Mouse (Mus musculus): ENCODE results near the gene Dhtkd1. TPM values are rescaled to one million over a fixed set of nuclear protein-coding genes. Genes with fewer than 3 reads are reported as not detected.

Dhtkd1 gene
- polyA plus RNA-seq (2014; fragmentation: Illumina TruSeq; extraction: RNeasy Lipid Tissue Mini Kit (QIAGEN cat#74804); ENCODE audit: low replicate concordance) = 0.74 TPM

DNA sequence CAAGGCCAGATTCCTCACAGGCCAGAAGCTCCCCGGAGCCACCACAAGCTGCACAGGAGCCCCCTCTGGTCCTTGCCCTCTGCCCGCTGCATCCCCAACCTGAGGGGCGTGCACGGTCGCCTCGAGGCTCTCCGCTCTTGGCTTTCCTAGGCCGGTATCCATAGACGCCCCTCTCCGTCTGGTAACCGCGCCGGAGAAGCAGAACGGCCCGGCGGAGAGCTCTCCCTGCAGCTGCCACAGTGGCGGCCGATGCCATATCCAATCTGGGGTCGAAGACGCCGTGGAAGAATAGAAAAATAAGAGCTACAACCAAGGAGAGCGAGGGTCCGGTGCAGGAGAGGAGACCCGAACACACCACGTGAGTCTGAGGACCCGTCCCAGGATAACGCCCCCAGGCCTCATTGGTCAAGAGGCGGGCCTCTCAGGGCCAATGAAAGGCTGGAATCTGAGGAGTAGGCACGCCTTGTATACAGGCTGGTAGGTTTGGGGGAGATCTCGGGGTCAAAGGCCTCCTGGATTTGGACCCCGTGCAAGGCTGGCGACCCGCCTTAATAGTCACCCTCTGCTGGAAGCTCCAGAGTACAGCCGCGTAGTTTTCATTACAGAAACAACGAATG lies at the start of gene Dhtkd1:
Gene Dhtkd1 (minus strand): TSS at position 377 of the 617 bp plus-strand sequence.

DNA sequence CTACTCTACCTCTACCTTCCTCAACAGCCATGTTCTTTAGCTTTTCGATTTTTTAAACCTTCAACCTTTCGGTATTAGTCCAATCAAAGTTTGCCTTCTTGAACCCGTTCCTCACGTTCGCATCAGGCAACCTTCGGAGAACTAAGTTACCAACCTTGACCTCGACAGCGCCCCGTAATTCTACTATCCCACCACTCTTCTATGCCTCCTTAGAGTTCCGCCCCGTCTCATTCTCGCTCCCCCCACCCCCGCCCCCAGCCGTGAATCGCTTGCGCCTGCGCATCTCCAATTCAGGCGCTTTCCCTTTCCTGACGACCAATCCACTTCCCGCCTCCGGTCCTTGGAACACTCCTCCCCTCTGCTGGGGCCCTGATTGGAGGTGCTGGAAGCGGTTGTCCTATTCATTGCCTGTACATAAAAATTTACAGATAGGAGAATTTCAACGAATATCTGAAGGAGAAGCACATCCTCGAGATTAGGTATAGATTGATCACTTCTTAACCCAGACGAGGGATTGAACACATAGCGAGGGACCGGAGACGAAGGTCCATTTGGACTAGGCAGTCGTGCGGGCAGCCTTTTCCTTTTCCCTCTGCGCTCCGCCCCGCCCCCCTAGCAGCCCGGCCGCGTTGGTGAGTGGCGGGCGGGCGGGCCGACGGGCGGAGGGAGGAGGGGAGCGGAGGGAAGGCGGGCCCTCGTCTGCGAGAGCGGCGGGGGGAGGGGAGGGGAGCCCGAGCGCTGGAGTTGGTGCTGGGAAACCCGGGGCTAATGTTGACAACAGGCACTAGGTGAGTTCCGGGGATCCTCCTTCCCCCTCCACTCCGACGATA lies 8.4 kb upstream of the Dhtkd1 start, which contains the start of gene Upf2:
Gene Upf2 (plus strand): TSS at position 704 of the 830 bp plus-strand sequence.

DNA sequence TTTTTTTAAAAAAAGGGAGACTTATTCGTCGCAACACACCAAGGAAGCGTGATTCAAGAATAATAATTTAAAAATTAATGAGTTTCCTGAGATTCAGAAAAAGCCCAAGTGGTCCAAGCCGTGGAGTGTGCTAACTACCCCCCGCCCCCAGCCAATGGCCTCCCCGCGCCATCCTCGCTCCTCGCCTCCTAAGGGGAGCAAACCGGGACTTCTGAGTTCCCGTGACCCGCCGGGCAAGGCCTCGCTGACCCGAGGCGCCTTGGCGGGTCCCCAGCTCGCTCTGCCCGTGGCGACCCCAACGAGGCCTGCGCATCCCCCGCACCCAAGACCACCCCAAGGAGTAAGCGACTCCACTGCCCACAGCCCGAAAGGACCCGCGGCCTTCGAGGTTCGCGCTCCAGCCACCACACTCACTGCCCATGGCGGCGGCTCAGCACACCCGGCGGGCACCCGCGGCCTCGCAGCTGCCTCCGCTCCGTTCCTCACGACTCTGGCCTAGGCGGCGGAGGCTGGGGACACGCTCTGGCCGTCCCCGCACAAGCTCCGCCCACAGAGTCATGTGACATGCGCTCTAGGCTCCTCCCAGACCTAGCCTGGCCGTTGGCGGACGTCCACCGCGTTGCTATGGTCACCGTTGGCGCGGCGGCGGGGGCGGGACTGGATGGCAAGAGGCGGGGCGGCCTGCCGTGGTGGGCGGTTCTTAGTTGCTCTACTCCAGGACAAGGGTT lies 47.6 kb downstream of the Dhtkd1 start, which contains the start of gene Sec61a2:
Gene Sec61a2 (minus strand): TSS at position 590 of the 728 bp plus-strand sequence.

DNA sequence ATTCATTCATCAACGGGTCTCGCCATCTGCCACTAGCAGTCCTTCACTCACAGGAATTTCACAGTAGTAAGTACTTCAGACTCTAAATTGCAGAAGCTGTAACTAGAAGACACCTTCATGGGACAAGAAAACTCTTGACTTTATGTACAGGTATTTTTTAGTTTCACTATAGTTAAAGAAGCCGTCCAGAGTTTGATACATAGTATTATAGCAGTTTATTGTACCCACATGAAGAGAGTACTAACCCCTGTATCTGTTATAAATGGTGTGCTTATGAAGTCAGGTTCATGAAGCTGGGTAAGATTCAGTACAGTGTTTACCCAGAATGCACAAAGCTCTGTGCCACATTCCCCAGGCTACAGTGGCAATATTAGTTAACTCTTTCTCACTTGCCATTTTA lies 79.8 kb downstream of the Dhtkd1 start, which contains the start of gene Gm13199:
Gene Gm13199 (minus strand): TSS at position 101 of the 400 bp plus-strand sequence.

Other genes with a start within 250 kb of the Dhtkd1 start
- gene Camk1d, start 228.3 kb downstream of the Dhtkd1 start, polyA plus RNA-seq (2014; fragmentation: Illumina TruSeq; extraction: RNeasy Lipid Tissue Mini Kit (QIAGEN cat#74804); ENCODE audit: low replicate concordance) = 27.5 TPM
- 143 TPM for gene Nudt5, start 97.8 kb downstream of the Dhtkd1 start, polyA plus RNA-seq (2014; fragmentation: Illumina TruSeq; extraction: RNeasy Lipid Tissue Mini Kit (QIAGEN cat#74804); ENCODE audit: low replicate concordance)
- 235 TPM for gene Cdc123, start 97.6 kb downstream of the Dhtkd1 start, polyA plus RNA-seq (2014; fragmentation: Illumina TruSeq; extraction: RNeasy Lipid Tissue Mini Kit (QIAGEN cat#74804); ENCODE audit: low replicate concordance)
- not detected for gene Gm13199, start 79.9 kb downstream of the Dhtkd1 start, polyA plus RNA-seq (2014; fragmentation: Illumina TruSeq; extraction: RNeasy Lipid Tissue Mini Kit (QIAGEN cat#74804); ENCODE audit: low replicate concordance)
- 47.0 TPM for gene Sec61a2, start 47.4 kb downstream of the Dhtkd1 start, polyA plus RNA-seq (2014; fragmentation: Illumina TruSeq; extraction: RNeasy Lipid Tissue Mini Kit (QIAGEN cat#74804); ENCODE audit: low replicate concordance)
- gene Upf2, start 8.7 kb upstream of the Dhtkd1 start, polyA plus RNA-seq (2014; fragmentation: Illumina TruSeq; extraction: RNeasy Lipid Tissue Mini Kit (QIAGEN cat#74804); ENCODE audit: low replicate concordance) = 59.1 TPM
- gene Proser2, start 187.4 kb upstream of the Dhtkd1 start, polyA plus RNA-seq (2014; fragmentation: Illumina TruSeq; extraction: RNeasy Lipid Tissue Mini Kit (QIAGEN cat#74804); ENCODE audit: low replicate concordance) = 1.4 TPM

All from small intestine, adult 10 weeks (tissue).